Mouse (Mus musculus): ENCODE measurements at regions not wholly inside any gene's neighbourhood (a gene's known extent, or its start where the extent isn't known, plus 50 kb on each side); places are given as distances from the start of the nearest gene placed in this dataset.
"Not testable (repeated sequence)": the region's sequence is repeated elsewhere in the genome, so short reads cannot be mapped to it uniquely, and the experiment has no call there.

DNA sequence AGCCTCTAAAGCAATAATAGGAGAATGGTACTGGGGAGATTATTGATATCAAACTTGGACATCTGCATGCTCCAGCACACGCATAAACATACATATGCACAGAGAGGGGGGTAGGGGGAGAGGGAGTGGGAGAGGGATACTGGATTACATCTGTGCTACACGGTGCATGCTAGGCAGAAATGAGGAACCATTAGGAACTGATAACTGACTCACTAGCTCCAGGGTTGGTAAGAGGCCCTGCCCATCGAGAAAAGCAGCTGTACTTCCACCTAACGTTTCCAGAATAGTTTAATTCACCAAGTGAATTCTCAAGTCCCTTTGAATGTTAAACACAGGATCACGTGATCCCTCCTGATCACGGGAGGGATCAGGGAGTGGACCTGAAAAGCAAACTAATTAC, 825.1 kb downstream of the Diaph3 start:
- CTCF ChIA-PET = no interaction called here

DNA sequence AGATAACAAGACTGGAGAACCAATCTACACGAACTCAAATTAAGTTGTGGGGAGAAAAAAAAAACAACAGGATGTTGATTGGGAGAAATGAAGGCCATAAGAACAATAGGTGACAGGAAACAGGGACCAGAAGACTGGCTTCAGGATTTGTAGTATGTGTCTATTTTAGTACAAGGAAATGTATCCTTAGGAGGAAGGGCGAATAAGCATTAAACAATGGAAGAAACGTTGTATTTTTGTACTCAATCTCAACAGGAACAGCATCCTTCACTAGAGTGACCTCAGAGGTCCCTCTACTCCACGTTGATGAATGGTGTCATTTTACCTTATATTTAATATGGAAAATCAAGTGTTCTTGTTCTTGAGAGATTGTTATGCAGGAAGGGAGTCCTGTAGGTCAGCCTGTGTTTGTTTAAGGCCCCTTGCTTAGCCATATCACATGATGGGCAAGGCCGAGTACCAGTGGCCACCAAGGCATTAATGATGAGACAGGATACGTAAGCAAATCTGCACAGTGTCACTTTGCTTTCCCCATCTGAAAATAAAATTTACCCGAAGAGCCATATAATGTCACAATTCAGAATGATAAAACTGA, 832.0 kb downstream of the Diaph3 start:
- CTCF ChIA-PET = no interaction called here

DNA sequence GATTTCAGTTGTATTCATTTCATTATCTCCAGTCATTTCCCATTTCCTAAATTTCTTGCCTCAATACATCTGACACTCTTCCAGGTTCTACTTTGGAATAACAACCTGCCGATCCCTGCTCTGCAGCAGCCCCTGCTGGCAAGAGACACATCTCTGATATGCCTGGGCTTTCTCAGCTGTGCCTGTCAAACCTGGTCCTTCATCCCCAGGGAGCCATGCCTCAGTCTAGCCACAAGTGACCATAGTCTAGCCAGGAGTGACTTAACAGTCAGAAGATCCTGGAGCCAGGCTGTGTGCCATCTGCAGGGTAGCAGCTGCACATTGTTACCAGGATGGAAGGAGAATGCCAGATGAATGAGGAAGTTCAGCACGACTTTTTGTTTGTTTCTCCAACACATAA, 833.2 kb downstream of the Diaph3 start:
- CTCF ChIA-PET = no interaction called here

- CTCF ChIA-PET = no interaction called here
These were observed 839.4 kb downstream of the Diaph3 start for GRCm38 (mm10) chr14:86301666-86302065.

DNA sequence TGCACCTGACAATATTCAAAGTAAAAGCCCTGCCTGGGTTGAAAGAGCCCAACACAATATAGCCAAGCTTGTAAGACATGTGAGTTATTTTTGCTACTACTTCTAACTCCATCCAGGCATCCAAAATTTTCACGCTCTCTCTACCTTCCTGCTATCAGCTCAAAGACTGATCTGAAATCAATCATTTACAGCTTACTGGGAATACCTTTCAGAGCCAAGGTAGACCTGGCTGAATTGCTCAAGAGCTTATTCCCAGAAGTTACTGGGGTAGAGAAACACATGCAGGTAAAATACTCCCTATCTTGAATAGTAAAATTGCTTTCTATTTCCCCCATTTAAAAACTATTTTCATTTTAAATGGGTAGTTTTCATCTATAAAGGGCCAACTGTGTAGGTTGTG, 840.2 kb downstream of the Diaph3 start:
- CTCF ChIA-PET = no interaction called here

- CTCF ChIA-PET = interaction anchor here (0.5 kb wide), 1 partner anchor 168 kb away, joined by 4 read pairs; no protein-coding TSS in a partner anchor
These were observed 843.0 kb downstream of the Diaph3 start for GRCm38 (mm10) chr14:86297991-86298390.

DNA sequence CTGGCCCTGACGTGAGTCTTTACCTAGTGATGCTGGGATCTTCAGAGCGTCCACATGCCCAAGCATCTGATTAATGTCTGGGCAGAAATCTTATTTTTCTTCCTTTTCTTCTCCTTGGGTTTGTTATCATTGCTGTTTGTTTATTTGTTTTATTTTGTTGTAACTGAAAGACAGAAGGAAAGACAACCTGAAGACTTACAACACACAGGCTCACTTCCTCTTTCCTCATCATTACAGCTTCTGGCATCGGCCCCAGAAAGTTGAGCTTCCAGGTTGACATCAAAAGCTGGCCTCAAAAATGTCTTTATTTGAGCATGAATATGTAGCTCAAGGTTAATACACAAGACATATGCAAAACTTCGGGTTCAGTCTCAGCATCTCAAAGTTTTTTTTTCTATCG, 846.4 kb downstream of the Diaph3 start:
- CTCF ChIA-PET = not testable (repeated sequence)

- CTCF ChIA-PET = no interaction called here
These were observed 847.2 kb downstream of the Diaph3 start for GRCm38 (mm10) chr14:86293804-86294203.

DNA sequence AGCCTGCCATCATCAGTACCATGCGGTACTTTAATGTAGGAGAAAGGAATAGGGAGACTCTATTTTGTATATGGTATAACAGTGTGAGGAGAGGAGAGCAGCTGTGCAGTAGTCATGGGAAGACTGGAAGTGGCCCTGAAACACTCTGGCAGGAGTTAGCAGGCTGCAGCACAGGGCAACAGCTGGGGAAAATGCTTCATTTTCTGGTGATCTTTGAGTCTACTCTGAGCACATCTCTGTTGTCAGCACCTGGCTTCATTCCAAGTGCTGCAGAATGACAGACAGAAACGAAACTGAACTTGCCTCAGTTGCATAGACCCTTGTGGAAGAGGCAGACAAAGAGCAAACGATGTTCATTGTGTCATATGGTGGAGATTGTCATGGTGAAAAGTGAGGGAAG, 847.7 kb downstream of the Diaph3 start:
- CTCF ChIA-PET = no interaction called here

- CTCF ChIA-PET = no interaction called here
These were observed 850.5 kb downstream of the Diaph3 start for GRCm38 (mm10) chr14:86290556-86290955.

DNA sequence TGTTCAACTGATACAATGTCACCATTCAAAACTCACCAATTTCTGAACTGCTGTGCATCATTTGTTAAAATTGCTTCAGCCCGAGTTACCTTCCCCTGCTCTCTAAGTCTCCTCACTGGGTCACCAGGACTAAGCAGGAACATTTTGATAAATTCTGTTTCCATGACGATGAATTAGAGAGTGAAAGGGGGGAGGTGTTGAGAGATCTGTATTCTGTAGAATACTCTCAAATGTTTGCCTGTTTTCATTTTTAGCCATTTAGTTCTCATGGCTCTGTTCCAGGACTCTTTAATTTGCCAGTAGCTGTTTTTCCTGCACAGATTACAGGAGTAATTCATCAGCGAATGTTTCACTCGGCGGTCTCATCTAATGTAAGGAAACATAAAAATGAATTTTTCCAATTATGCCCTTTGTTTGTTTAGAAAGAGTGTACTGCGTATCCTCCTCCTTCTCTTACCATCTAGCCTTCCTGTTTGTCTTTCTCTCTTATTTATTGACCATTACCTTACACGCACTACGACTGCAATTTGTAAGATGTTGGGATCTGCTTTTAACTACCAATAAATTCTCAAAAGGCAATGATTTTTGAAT, 879.3 kb downstream of the Diaph3 start:
- CTCF ChIA-PET = no interaction called here

DNA sequence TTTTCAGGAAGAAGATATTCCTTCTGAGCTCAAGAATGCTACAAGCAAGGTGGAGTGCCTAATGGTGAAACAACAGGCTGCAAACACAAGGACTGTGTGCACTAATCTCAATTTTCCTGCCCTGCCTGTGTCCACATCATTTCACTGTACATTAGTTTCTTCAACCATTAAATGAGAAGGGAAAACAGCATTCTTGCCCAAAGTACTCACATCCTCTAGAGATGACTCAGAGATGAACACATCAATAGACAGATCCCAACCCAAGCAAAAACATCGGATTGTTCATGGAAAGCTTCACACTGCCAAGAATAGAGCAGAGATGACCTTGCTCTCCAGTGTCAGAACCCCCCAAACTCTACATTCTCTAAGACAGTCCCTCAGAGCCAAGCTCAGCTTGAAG, 886.8 kb downstream of the Diaph3 start:
- CTCF ChIA-PET = interaction anchor here (0.6 kb wide), 1 partner anchor 1690 kb away, joined by 3 read pairs; no protein-coding TSS in a partner anchor

DNA sequence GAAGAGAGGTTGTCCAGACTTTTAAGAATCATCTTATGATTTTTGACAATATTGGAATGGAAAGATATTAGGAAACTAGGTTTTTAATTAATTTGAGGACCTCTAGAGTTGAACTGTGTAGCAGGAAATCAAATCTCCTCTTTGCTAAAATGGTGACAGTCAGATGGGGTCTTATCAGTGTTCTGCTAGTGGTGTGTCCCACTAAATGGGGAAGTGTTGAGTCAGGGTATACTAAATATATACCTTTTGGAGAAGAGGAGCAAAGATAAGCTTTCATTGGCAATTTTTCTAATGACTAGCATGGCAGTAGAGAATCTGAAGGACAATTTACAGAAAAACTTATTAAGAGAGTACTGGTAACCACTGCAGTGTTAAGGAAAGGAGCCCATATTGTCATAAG, 889.4 kb downstream of the Diaph3 start:
- CTCF ChIA-PET = no interaction called here

DNA sequence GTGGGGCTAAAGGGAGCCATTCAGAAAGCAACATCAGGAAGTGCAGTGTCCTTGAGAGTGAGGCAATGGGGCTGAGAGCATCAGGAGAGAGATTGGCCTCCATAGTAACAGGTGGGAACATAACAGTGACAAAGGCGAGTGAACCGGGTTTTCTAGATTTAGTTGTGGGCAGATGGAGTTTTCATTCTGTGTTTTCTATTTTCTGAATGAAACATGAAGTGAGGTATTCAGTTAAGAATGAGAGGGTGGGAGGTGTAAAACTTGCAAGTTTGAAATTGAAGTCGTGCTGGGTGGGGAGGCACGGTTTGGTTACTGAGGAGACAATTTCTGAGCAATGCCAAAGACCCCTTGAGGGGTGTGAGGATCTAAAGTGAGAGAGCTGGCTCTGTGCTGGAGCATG, 893.3 kb downstream of the Diaph3 start:
- CTCF ChIA-PET = no interaction called here

- CTCF ChIA-PET = no interaction called here
These were observed 894.3 kb downstream of the Diaph3 start for GRCm38 (mm10) chr14:86246770-86247169.

DNA sequence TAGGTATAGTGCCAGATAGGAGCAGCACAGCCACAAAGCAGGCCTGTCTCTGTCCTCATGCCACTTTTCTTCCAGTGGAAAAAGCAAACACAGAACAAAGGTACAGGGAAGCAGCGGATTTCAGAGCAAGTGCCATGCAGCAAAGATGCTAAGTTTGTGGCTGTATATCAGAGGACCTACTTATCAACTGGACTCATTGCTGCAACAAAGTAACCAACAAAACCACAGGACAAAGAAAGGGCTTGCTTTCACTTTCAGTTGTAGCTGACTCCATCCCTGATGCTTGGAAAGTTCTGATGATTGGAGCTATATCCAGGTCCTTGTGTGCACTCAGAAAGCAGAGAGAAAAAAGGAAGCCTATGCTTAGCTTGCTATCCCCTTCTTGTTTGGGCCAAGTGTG, 897.4 kb downstream of the Diaph3 start:
- CTCF ChIA-PET = no interaction called here

GRCm38 (mm10) chr14:86242836-86243235, 898.2 kb downstream of the Diaph3 start:
- CTCF ChIA-PET = no interaction called here

DNA sequence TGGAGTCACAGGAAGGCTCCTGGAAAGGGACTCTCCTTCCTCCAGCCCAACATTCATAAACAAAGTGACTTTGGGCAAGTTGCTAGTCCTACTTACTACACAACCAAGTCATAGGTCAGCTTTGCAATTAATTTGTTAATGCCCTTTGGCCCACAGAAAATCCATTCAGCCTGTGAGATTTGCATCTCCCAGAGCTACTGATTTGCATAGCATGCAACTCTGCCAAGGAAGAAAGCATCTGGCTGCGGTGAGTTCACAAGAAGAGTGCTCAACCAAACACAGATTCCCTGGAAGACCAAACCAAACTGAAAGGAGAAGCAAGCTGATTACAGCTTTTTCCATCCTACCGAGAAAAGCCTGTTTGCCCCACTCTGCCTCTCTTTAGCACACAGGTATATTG, 901.9 kb downstream of the Diaph3 start:
- CTCF ChIA-PET = no interaction called here

DNA sequence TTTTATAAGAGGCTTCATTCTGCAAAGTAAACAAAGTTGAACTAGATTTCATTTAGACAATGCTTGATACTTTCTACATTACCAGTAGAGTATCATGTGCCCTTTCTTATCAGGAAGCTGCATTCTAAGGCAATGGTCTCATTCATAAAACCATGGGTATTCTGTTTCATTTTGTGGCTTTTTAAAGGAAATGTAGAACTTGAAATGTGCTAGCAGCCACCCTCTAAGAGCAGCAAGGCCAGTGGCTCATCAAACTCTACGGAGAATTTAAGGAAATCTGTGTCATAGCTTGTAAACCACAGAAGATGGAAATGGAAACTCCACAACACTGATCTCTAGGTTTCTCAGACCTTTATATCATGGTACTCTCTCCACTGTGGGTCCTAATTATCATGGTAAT, 907.7 kb downstream of the Diaph3 start:
- CTCF ChIA-PET = no interaction called here

DNA sequence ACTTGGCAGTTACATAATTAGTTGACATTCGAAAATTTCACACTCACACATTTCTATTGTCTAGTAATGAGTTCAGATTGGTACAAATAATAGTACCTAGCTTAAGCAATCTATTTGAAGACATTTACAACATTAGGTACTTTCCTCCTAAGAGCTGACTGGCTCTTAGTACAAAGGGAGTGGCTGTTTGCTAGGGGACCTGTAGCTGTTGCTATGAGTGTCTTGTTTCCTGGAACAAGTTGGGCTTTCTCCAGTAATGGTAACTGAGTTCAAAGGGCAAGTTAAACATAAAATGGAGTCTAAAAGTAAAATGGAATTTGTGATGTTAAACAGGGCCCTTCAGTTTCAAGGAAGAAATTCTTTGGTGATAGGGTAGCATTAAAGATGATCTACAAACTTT, 910.4 kb downstream of the Diaph3 start:
- CTCF ChIA-PET = no interaction called here

GRCm38 (mm10) chr14:86229755-86230154, 911.3 kb downstream of the Diaph3 start:
- CTCF ChIA-PET = no interaction called here

DNA sequence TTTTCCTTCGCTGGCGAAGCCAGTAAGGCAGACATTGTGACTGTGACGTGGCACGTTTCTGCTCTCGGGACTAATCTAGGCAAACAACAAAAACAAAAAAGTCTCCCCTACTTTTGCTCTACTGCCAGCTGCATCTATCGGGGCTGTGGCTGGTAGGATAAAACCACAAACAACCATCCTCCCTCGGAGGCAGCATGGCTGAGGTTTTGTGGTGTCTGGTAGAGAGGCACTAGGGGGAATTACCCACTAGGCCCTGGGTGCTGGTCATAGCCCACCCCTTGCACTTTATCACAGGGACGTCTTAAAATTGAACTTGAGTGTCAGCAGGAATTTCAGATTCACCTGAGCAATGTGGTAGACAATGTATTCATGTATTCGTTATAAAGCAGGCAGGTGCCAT, 925.3 kb downstream of the Diaph3 start:
- CTCF ChIA-PET = no interaction called here

GRCm38 (mm10) chr14:86211654-86212053, 929.4 kb downstream of the Diaph3 start:
- CTCF ChIA-PET = no interaction called here

DNA sequence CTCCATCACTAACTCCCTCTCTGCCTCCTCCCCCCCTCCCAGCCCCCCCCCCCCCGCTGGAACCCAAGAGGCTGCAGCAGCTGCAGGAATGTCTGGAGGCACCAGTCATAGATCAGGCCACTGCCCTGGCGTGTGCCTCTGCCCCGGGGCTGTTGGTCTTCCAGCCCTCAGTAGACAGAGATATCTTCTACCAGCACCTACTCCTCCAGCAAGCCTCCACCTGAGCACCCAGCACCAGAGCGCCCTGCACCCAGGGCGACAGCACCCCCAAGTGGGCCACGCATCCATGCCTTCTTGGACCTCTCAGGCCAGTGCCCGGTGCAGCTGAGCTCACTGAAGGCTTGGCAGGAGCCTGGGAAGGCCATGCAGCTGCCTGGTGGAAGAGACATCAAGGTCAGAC, 936.5 kb downstream of the Diaph3 start:
- CTCF ChIA-PET = no interaction called here

All from spleen, embryonic (tissue).